Mouse (Mus musculus): ENCODE measurements at regions not wholly inside any gene's neighbourhood (a gene's known extent, or its start where the extent isn't known, plus 50 kb on each side); places are given as distances from the start of the nearest gene placed in this dataset.

- WGBS, result 68% methylated on average over 10 of the region's 10 CpGs
- peak; percentile 11; the same call in 1 of the 2 replicates for ATAC-seq (replicated peaks)
- Histone ChIP-seq H3K9me3 (no peaks in the 10 kb centered on the region), H3K27ac (no peak overlapping the region), H3K36me3 (replicated peaks) (no peaks in the 10 kb centered on the region), H3K4me2 (no peak overlapping the region), H3K27me3 (replicated peaks) (no peaks in the 10 kb centered on the region), H3K4me1 (peaks cover 12% of the 10 kb centered on the region; the same call in 1 of the 2 replicates), H3K9ac (no peak overlapping the region), H3K4me3 (no peak overlapping the region)
Measured at GRCm38 (mm10) chr10:111558675-111559340, 52.7 kb downstream of the Phlda1 start.

GRCm38 (mm10) chr10:111559341-111560246 lies 53.5 kb downstream of the Phlda1 start:
- peaks cover 15% of the 10 kb centered on the region; the same call in 1 of the 2 replicates for H3K4me1 ChIP-seq
- 51% methylated on average over 17 of the region's 17 CpGs for WGBS
- no peak overlapping the region for H3K27ac ChIP-seq
- H3K4me3 ChIP-seq, result no peak overlapping the region
- no peaks in the 10 kb centered on the region for H3K9me3 ChIP-seq
- ATAC-seq (replicated peaks), result 0 out of 2 replicates have a peak, but pooled peaks have one; percentile 34
- H3K4me2 ChIP-seq, result no peak overlapping the region
- no peaks in the 10 kb centered on the region for H3K36me3 ChIP-seq (replicated peaks)
- no peaks in the 10 kb centered on the region for H3K27me3 ChIP-seq (replicated peaks)
- no peak overlapping the region for H3K9ac ChIP-seq

DNA sequence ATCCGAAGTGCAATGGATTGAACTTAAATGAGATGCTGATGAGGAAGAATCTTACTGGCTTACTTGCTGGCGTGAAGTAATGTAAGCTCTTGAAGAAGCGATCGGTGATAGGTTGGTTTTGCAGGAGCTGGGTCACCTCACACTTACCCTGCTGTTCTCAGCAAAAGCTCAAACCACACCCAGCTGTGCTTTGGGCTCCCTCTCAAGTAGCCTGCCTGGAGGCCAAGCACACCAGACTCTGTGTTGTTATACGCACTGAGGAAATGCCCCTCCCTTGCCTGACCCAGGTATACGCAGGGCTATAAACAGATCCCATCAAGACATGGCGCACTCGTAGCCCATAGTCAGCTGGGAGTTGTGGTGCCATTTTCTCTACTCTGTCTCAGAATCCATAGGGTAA lies 56.5 kb downstream of the Phlda1 start:
- Histone ChIP-seq H3K4me3 (no peak overlapping the region), H3K9ac (no peak overlapping the region), H3K4me2 (no peak overlapping the region), H3K9me3 (no peaks in the 10 kb centered on the region), H3K36me3 (replicated peaks) (no peaks in the 10 kb centered on the region), H3K27me3 (replicated peaks) (no peaks in the 10 kb centered on the region), H3K4me1 (peaks cover 18% of the 10 kb centered on the region; the same call in 1 of the 2 replicates), H3K27ac (no peak overlapping the region)
- 84% methylated on average over 8 of the region's 8 CpGs for WGBS
- ATAC-seq (replicated peaks), result no peak

DNA sequence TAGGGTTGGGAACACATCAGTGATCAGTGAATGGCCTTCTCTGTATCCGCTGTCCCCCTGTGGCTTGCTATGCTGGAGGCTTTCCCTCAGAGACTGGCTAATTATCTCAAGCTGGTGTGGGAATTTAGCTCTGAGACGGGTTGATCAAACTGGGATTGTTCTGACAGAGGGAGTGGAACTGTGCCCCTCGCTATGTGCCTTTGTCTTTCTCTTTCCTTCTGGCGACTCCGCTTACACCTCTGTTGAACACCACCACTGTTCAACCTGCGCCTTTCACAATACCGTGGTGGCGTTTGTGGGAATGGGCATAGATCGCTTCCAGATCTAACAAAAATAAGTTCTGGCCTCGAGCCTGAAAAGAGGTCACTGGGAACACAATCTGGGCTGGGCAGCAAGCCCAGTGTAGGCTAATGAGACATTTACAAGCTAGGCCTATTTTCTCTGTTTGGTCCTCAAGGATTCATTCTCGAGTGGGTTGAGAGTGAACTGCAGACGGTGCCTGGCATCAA lies 60.8 kb downstream of the Phlda1 start:
- H3K27ac ChIP-seq, result peak overlapping the region; percentile 54
- H3K4me2 ChIP-seq, result no peak overlapping the region

GRCm38 (mm10) chr10:111570501-111571258 lies 64.6 kb downstream of the Phlda1 start:
- Histone ChIP-seq H3K4me2 (no peak overlapping the region), H3K4me3 (no peak overlapping the region), H3K36me3 (replicated peaks) (no peaks in the 10 kb centered on the region), H3K27ac (no peak overlapping the region), H3K27me3 (replicated peaks) (no peaks in the 10 kb centered on the region), H3K4me1 (no peaks in the 10 kb centered on the region), H3K9me3 (no peaks in the 10 kb centered on the region), H3K9ac (no peak overlapping the region)
- ATAC-seq (replicated peaks), result no peak
- 72% methylated on average over 7 of the region's 7 CpGs for WGBS

More for the DNA sequence above, 60.8 kb downstream of the Phlda1 start:
- Histone ChIP-seq H3K36me3 (replicated peaks) (no peaks in the 10 kb centered on the region), H3K9me3 (no peaks in the 10 kb centered on the region), H3K9ac (no peak overlapping the region), H3K4me1 (peaks cover 6% of the 10 kb centered on the region; the same call in 1 of the 2 replicates), H3K27me3 (replicated peaks) (no peaks in the 10 kb centered on the region), H3K4me3 (no peak overlapping the region)
- ATAC-seq (replicated peaks), result peak; percentile 75
- WGBS, result 53% methylated on average over 12 of the region's 12 CpGs

GRCm38 (mm10) chr10:111574231-111574630 lies 68.1 kb downstream of the Phlda1 start:
- Histone ChIP-seq H3K27me3 (replicated peaks) (no peaks in the 10 kb centered on the region), H3K36me3 (replicated peaks) (no peaks in the 10 kb centered on the region), H3K4me1 (no peaks in the 10 kb centered on the region), H3K4me2 (no peak overlapping the region), H3K4me3 (no peak overlapping the region), H3K9me3 (no peaks in the 10 kb centered on the region), H3K9ac (no peak overlapping the region), H3K27ac (no peak overlapping the region)
- ATAC-seq (replicated peaks), result no peak
- WGBS, result 79% methylated on average over 4 of the region's 4 CpGs

DNA sequence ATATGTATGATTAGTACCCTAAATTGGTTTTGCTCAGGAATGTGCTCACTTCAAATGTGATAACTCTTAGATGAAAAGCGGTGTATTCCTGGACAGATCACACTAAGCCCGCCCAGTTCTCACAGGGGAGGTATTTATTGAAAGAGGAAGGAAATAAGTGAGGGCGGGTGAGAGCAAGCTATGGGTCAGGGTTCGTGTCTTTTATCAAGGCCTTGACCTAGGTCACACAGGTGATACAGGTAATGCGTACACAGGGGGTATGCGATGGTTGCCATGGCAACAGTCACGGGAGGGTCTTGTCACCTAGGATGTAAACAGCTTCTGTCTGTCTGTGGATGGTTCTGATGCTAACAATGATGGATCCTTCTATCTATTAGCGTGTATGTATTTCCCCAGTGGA lies 68.7 kb downstream of the Phlda1 start:
- no peaks in the 10 kb centered on the region for H3K4me1 ChIP-seq
- no peak for ATAC-seq (replicated peaks)
- no peak overlapping the region for H3K9ac ChIP-seq
- H3K36me3 ChIP-seq (replicated peaks), result no peaks in the 10 kb centered on the region
- no peak overlapping the region for H3K27ac ChIP-seq
- H3K4me2 ChIP-seq, result no peak overlapping the region
- WGBS, result 84% methylated on average over 8 of the region's 8 CpGs
- H3K4me3 ChIP-seq, result no peak overlapping the region
- H3K9me3 ChIP-seq, result no peaks in the 10 kb centered on the region
- H3K27me3 ChIP-seq (replicated peaks), result no peaks in the 10 kb centered on the region

DNA sequence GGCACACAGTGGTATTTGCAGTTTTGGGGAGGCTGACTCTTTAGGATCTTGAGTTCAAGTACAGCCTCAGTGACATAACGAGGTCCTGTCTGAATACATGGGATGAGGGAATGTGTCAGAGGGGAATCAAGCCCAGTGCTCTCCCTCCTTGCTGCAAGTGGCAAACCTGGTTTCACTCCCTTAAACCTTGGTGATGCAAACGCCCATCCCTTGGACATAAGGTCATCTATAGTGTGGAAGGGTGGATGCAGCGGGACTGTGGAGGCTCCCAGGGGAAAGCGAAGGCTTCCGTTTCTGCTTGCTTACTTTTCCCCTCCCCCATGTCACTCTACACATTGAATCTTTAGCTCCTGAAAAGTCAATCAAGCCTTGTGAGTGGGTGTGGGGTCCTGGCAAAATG lies 69.2 kb downstream of the Phlda1 start:
- H3K9ac ChIP-seq, result no peak overlapping the region
- no peaks in the 10 kb centered on the region for H3K36me3 ChIP-seq (replicated peaks)
- H3K4me3 ChIP-seq, result no peak overlapping the region
- no peaks in the 10 kb centered on the region for H3K27me3 ChIP-seq (replicated peaks)
- H3K9me3 ChIP-seq, result no peaks in the 10 kb centered on the region
- no peak for ATAC-seq (replicated peaks)
- WGBS, result 71% methylated on average over 5 of the region's 5 CpGs
- H3K27ac ChIP-seq, result no peak overlapping the region
- H3K4me2 ChIP-seq, result no peak overlapping the region
- H3K4me1 ChIP-seq, result no peaks in the 10 kb centered on the region

GRCm38 (mm10) chr10:111575926-111576325 lies 69.8 kb downstream of the Phlda1 start:
- Histone ChIP-seq H3K9me3 (no peaks in the 10 kb centered on the region), H3K9ac (no peak overlapping the region), H3K4me1 (no peaks in the 10 kb centered on the region), H3K4me3 (no peak overlapping the region), H3K27me3 (replicated peaks) (no peaks in the 10 kb centered on the region), H3K36me3 (replicated peaks) (no peaks in the 10 kb centered on the region), H3K27ac (no peak overlapping the region), H3K4me2 (no peak overlapping the region)
- 61% methylated on average over 5 of the region's 5 CpGs for WGBS
- no peak for ATAC-seq (replicated peaks)

DNA sequence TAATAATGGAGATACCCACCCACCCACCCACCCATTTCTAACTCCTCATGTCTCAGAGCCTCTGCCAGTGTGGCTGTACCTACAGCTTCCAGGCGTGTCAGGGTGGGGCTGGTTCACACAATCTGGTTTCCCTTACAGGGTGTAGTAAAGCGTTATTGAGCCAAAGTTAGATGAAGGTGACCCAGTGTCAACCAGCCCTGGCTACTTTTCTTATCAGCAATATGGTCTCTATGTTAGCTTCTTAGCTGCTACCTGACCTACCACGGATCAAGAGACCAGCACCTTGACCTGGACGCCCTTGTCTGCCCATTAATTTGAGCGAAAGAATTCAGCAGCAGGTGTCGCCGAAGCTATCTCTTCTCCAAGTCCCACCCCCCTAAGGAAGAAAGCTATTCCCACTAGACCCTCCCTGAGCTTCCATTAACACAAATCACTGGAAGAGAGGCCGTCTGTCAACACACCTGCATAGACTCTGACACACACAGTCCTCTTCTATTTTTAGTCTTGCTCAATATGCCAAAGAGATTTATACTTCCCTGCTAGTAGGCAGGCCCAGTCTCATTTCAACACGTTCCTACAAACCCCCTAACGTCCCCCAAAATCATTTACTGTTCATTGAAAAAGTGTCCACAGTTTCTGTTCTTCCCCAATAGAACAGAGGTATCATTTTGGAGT lies 70.4 kb downstream of the Phlda1 start:
- no peak for ATAC-seq (replicated peaks)
- Histone ChIP-seq H3K9ac (no peak overlapping the region), H3K27ac (no peak overlapping the region), H3K27me3 (replicated peaks) (no peaks in the 10 kb centered on the region), H3K4me1 (no peaks in the 10 kb centered on the region), H3K36me3 (replicated peaks) (no peaks in the 10 kb centered on the region), H3K9me3 (no peaks in the 10 kb centered on the region), H3K4me3 (no peak overlapping the region), H3K4me2 (no peak overlapping the region)
- 86% methylated on average over 10 of the region's 10 CpGs for WGBS

- Histone ChIP-seq H3K9ac (no peak overlapping the region), H3K27ac (no peak overlapping the region), H3K4me1 (no peaks in the 10 kb centered on the region), H3K9me3 (no peaks in the 10 kb centered on the region), H3K4me2 (no peak overlapping the region), H3K4me3 (no peak overlapping the region), H3K36me3 (replicated peaks) (no peaks in the 10 kb centered on the region), H3K27me3 (replicated peaks) (no peaks in the 10 kb centered on the region)
- 73% methylated on average over 5 of the region's 5 CpGs for WGBS
- no peak for ATAC-seq (replicated peaks)
Measured at GRCm38 (mm10) chr10:111578536-111578935, 72.5 kb downstream of the Phlda1 start.
